18 mouse cellular contexts compared by ENCODE assay signal in genomic region chr4:151207566-151207965, GRCm38 (mm10).
"Had no signal": no experiment of that assay in that cellular context is flagged by ENCODE, and none has a peak within 500 bp of the region (broad histone marks: within the 10 kb centered on the region; RNA-seq: fewer than 3 reads in every experiment).

No protein-coding gene starts in this region.

- H3K4me3 ChIP-seq: intestine, embryonic 15.5 days; kidney, embryonic 15.5 days; limb, embryonic 12.5 days; liver, embryonic 13.5 days; lung, embryonic 15.5 days; megakaryocyte, embryonic 14.5 days; midbrain, embryonic 12.5 days had no signal

- H3K9me3 ChIP-seq: intestine, embryonic 15.5 days; kidney, embryonic 15.5 days; limb, embryonic 12.5 days; liver, embryonic 13.5 days; lung, embryonic 15.5 days; megakaryocyte, embryonic 14.5 days; midbrain, embryonic 12.5 days had no signal

- H3K4me1 ChIP-seq: intestine, embryonic 15.5 days; liver, embryonic 13.5 days; lung, embryonic 15.5 days; megakaryocyte, embryonic 14.5 days had no signal

- H3K9ac ChIP-seq: intestine, embryonic 15.5 days; kidney, embryonic 15.5 days; limb, embryonic 12.5 days; liver, embryonic 13.5 days; liver, postnatal 0 days; lung, embryonic 15.5 days; midbrain, embryonic 12.5 days had no signal

- H3K4me2 ChIP-seq: intestine, embryonic 15.5 days; kidney, embryonic 15.5 days; limb, embryonic 12.5 days; liver, embryonic 13.5 days; lung, embryonic 15.5 days; midbrain, embryonic 12.5 days had no signal

- ATAC-seq: intestine, embryonic 15.5 days; liver, postnatal 0 days had no signal

- DNase-seq: kidney, adult 18-20 months; kidney, postnatal 25 days; liver; liver, embryonic 13.5 days; liver, postnatal 0 days; lung, postnatal 14 days; retina, postnatal 1 day; right cerebral cortex, postnatal 4 days; spleen, adult 18-20 months; thymus, adult 18-20 months; thymus, postnatal 14 days had no signal

- H3K36me3 ChIP-seq: intestine, embryonic 15.5 days; kidney, embryonic 15.5 days; limb, embryonic 12.5 days; liver, embryonic 13.5 days; lung, embryonic 15.5 days; midbrain, embryonic 12.5 days had no signal

- H3K27me3 ChIP-seq: intestine, embryonic 15.5 days; liver, embryonic 13.5 days; lung, embryonic 15.5 days; megakaryocyte, embryonic 14.5 days; midbrain, embryonic 12.5 days had no signal

- H3K27ac ChIP-seq: intestine, embryonic 15.5 days; kidney, embryonic 15.5 days; limb, embryonic 12.5 days; liver, embryonic 13.5 days; lung, embryonic 15.5 days; macrophage; midbrain, embryonic 12.5 days had no signal
